Mouse (Mus musculus) brain, adult 2 months (tissue): ENCODE data around the gene Nav1.
A peak's percentile ranks its signal among the peaks of the same experiment; 100 is the strongest.

Source experiments
- DNase-seq: peaks from one replicate; pipeline ENCODE4 v3.0.0; 2011; ENCODE audit warnings: low read depth, low spot score

Gene Nav1

DNA sequence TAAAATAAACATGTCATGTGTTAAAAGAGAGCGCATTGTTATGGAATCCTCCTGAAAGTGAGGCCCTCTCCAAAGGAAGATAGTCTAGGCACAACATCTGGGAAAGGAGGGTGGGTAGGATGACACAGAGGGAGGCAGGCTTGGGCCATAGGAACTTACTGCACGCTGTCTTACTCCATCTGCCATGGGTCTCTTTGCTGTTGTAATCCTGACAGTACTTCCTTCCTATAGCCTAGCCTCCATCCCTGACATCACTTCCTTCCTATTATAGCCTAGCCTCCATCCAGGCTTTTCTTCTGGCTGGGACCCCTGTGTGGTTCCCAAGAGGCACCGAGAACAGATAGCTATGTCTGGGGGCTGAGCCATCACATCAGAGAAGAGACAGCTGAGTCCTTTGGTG, 10.2 kb upstream of the Nav1 start:
- no peak for DNase-seq

DNA sequence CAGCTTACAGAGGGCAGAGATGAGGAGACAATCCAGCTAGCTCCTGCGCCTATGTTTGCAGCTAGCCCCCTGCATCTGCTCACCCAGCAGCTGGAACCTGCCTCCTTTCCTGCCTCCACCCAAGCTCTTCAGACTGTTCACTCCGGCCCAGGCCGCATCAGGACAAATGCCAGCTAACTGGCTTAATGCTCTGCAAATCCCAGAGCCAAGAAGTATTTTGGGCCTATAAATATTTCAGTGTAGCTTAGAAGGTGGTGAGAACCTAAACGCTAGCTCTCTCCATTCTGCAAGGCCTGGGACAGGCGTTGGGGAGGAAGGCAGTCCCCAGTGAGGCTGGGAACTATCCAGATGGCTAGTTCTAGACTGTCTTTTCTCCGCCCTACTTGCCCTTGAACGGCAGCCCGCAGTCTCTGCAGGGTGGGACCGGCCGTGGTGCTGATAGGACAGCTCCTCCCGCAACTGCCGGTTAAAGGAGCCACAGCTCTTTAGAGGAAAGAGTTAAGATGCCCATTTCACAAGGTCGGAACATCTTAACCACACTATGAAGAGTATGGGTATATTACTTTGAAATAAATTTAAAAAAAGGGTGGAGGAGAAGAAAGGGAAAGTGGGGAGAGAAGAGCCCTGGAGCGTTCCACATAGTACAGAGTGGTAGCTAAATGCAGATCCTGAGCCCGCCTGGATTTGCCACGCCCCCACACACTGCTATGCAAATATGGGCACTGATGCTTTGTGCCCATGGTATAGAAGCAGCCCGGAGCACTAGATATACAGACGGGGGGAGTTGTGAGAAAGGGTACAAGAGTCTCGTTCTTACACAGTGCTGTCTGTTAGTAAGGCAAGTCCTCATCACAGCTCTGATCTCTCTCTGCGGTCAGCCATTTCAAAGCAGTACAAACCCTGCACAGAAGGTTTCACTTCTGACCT, 8.9 kb upstream of the Nav1 start:
- peak; percentile 67 for DNase-seq

GRCm38 (mm10) chr1:135609621-135610020, 2.5 kb upstream of the Nav1 start:
- no peak for DNase-seq

DNA sequence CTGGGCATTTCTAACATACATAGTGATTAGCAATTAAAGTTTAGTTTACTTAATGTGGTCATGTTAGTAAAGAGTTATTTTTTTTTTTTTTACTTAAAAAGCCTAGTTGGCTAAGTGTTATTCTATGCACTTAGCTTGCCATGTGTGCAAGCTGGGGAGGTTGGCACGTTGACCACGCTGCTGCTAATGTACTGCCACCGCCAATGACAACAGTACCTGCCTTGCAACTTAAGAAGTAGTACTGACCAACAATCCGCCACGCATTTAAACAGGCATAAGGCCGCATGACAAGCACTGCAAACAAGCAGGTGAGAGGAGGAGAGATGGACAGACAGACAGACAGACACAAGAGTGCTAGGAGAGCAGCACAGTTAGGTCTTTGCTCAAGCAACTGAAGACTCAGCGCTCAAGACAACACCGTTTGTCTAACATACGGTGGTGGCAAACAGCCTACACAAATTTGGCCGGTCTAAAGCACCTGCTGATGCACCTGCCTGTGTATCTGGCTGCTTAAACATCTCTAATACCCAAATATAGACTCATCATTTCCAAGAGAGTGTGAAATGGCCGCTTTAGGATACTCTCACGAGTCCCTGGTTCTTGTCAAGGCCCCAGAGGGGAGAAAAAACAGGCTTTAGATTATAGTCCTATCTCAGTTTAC, 610 bp downstream of the Nav1 start:
- DNase-seq, result peak; percentile 88

DNA sequence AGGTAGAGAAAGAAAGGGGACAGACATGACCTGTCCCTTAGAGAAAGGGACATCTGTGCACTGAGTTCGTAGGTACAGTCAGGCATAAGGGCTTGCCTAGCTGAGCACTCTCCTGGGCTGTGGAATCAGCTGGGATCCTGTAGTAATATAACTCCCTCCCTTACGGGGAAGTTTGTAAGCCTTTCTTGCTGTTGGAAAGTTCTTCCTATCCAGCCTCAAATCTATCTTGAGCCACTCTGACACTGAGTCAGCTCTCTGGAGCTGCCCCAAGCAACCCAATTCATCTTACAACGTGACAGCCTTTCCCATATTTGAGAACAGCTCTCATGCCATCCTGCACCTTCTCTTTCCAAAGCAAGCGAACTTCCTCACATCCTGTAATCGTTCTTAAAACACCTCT, 1.6 kb downstream of the Nav1 start:
- DNase-seq, result peak; percentile 63

DNA sequence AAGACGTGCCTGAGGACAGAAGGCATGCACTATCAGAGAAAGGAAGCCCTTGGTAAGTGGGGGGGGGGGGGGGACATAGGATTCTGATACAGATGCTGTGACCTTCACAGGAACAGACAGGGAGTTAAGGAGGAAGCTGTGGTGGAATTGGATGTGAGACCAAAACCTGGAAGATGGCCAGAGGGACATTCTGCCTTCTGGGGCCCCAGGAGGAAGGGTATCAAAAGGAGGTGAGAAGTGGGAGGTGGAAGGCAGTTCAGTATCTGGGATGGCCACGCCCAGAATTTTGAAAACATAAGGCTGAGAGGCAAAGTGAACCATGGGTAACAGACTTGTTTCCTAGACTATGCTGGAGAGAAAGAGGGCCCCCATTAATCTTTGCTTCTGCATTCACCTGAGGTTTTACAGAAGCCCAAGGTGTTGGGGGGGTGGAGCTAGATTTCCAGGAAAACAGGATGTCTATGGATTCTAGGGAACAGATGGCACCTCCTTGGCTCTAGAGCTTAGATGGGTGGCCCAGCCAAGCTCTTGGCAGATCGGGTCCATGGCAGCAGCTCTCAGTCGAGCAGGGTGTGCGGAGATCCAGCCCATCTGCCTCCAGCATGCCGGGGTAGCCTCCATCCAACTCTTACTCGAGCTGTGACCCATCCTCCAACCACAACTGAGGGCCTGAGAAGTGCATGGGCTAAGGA, 2.6 kb downstream of the Nav1 start:
- DNase-seq, result peak; percentile 97

- no peak for DNase-seq
Observed at GRCm38 (mm10) chr1:135603121-135603870, 3.8 kb downstream of the Nav1 start.

GRCm38 (mm10) chr1:135600023-135601005, 6.8 kb downstream of the Nav1 start:
- no peak for DNase-seq

- no peak for DNase-seq
Observed at GRCm38 (mm10) chr1:135598251-135598879, 8.7 kb downstream of the Nav1 start.

GRCm38 (mm10) chr1:135594279-135594903, 12.7 kb downstream of the Nav1 start:
- no peak for DNase-seq

- peak; percentile 51 for DNase-seq
Observed at GRCm38 (mm10) chr1:135593560-135594278, 13.4 kb downstream of the Nav1 start.

GRCm38 (mm10) chr1:135590776-135591175, 16.3 kb downstream of the Nav1 start:
- DNase-seq, result no peak

- no peak for DNase-seq
Observed at GRCm38 (mm10) chr1:135588973-135589372, 18.1 kb downstream of the Nav1 start.

- DNase-seq, result no peak
Observed at GRCm38 (mm10) chr1:135586903-135587302, 20.2 kb downstream of the Nav1 start.

DNA sequence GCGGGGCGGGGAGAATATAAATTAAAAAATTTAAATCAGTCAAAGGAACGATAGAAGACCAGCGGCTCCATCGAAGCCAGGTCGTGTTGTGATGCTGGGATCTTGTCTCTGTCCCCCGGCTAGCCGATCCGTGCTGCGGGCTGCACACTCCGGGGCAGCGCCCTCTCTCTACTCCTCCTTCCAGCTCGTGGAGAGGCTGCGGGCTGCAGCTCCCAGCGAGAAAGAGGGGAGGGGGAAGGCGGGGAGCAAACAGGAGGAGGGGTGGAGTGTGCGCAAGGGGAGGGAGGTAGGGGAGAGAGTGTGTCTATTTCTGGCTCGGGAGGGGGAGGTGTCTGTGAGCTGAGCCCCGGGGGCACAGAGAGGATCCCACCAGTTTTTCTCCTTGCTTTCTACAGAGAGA, 21.5 kb downstream of the Nav1 start:
- peak; percentile 89 for DNase-seq

GRCm38 (mm10) chr1:135584587-135585541, 22.2 kb downstream of the Nav1 start:
- peak; percentile 76 for DNase-seq

DNA sequence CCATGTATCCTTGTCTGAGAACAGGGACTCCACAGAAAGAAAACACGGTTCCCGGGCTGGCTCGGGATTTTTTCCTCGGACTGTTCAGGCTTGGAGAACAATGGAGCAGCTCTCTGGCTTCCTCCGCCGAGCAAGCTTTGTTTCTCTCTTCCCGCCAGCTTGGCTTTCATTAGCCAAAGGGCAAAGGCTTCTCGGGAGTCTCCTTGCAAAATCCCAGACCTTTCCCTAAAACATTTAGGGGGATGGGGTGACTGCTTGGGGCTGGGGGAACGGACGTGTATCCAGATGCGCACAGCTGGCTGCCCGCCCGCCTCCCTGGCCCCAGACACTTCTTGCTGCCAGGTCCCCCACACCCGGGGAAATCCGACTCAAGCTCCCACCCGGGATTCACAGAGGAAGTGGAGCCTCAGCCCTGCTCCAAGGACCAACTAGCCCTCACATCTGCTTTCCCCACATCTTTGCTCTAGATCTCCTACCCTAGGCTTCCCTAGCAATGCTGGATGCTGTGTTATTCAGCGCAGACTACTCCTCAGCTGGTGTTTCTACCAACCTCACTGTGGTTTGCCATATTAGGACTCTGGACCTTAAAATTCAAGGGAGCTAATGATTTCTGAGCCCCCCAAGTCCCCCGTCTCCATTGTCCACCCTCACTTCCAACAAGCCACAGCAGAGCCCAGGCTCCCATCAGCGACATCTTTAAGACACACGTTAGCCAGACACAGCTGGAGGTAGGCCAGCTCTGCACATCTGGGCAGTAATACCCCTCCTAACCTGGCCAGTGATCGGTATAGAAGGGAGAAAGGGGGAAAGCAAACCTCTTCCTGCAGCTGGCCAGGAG, 23.2 kb downstream of the Nav1 start:
- no peak for DNase-seq
